Mouse (Mus musculus): ENCODE data around the gene Otud5. TPM values are rescaled to one million over a fixed set of nuclear protein-coding genes. Genes with fewer than 3 reads are reported as not detected.
"Not testable (repeated sequence)": the region's sequence is repeated elsewhere in the genome, so short reads cannot be mapped to it uniquely, and the experiment has no call there.

Otud5 gene
- 31.8 and 36.9 TPM in 2 replicates for polyA plus RNA-seq (2014; fragmentation: Nextera tagmentation; extraction: Ambion mirVana)

DNA sequence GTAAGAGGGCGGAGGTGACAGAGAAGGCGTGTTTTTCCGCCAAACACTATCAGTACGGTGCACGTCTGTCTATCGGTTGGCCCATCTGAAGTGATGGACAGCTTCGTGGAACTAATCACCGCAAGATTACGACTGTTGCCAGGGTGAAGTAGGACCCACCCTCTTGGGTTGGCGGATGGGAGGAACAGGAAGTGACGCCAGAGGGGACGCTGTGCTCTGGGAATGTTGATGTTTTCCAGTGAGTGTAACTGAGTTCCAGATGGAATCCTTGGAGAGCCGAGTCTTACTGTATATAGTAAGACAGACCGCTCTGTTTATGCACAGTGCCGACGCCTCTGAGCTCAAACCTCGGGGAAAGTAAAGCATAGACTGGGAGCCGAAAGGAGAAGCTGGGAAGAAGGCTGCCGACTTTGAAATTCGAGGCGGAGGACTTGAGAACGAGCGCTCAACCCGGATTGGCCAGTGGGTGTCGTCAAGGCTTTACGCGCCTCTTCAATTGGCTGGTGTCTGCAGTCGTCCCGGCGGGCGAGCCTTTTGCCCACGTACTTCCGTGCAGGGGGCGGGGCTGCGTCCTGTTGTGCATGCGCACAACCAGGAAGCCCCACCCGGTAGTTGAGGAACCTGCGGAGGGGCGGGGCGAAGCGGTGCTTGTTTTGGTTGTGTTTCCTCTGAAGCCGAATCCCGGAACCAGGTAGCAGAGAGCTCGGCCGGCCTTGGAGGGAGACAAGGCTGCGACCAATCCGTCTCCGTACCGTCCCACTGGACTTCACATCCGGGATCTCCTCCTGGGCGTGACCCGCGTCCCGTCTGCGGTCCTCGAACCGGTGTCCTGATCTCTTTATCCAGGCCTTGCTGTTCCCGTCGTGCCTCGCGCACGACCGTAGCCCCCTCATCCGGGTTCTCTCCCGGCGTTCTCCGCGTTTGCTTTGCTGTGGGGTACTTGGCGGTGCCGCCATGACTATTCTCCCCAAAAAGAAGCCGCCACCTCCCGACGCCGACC, at the start of gene Otud5:
Gene Otud5 (plus strand): TSS at position 202 of the 1,000 bp plus-strand sequence.
- H3K4me3 ChIP-seq (ENCODE audit: low read depth, low read length) = peak within 1 kb of the TSS; percentile 63
- H3K27me3 ChIP-seq (replicated peaks; ENCODE audit: control insufficient read depth, insufficient read depth, low read length) = no peaks in the 10 kb centered on the region
- WGBS = 29% methylated on average over 74 of the region's 74 CpGs
- peak within 1 kb of the TSS; percentile 89 for H3K27ac ChIP-seq (ENCODE audit: low read depth, low read length)
- DNase-seq (ENCODE audit: low spot score) = peak; percentile 97
- H3K9me3 ChIP-seq (replicated peaks; ENCODE audit: control insufficient read depth, low read length) = no peaks in the 10 kb centered on the region
- H3K4me2 ChIP-seq (ENCODE audit: low read length) = peak within 1 kb of the TSS; percentile 63
- H3K36me3 ChIP-seq (ENCODE audit: control insufficient read depth, insufficient read depth, low read length) = no peaks in the 10 kb centered on the region
- peaks cover 3% of the 10 kb centered on the region; the same call in 1 of the 2 replicates for H3K4me1 ChIP-seq (ENCODE audit: control insufficient read depth, insufficient read depth, low read length)
- peak; percentile 99 for ATAC-seq
- peak within 1 kb of the TSS; percentile 78 for H3K9ac ChIP-seq (ENCODE audit: low read length)

DNA sequence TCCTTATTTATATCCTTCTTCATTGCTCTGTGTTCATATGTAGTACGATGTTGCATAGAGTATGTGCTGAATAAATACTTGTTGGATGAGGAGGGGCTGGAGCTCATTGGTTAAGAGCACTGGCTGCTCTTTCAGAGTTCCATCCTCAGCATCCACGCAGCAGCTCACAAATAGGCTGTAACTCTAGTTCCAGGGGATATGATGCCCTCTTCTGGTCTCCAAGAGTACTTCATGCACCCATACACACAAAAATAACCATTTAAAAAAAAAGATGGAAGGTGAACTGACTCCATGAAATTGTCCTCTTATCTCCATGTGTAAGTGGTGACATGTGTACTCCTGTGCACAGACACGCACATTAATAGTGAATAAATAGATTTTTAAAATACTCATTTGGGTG, 47.8 kb upstream of the Otud5 start:
- Histone ChIP-seq H3K4me2 (ENCODE audit: low read length) (no peak overlapping the region), H3K27me3 (replicated peaks; ENCODE audit: control insufficient read depth, insufficient read depth, low read length) (no peaks in the 10 kb centered on the region), H3K9ac (ENCODE audit: low read length) (no peak overlapping the region), H3K4me1 (ENCODE audit: control insufficient read depth, insufficient read depth, low read length) (no peaks in the 10 kb centered on the region), H3K36me3 (ENCODE audit: control insufficient read depth, insufficient read depth, low read length) (peaks cover 11% of the 10 kb centered on the region; the same call in 1 of the 2 replicates), H3K9me3 (replicated peaks; ENCODE audit: control insufficient read depth, low read length) (no peaks in the 10 kb centered on the region), H3K27ac (ENCODE audit: low read depth, low read length) (no peak overlapping the region), H3K4me3 (ENCODE audit: low read depth, low read length) (no peak overlapping the region)
- WGBS = 45% methylated on average over 3 of the region's 3 CpGs
- ATAC-seq = no peak
- peak; percentile 41 for DNase-seq (ENCODE audit: low spot score)

DNA sequence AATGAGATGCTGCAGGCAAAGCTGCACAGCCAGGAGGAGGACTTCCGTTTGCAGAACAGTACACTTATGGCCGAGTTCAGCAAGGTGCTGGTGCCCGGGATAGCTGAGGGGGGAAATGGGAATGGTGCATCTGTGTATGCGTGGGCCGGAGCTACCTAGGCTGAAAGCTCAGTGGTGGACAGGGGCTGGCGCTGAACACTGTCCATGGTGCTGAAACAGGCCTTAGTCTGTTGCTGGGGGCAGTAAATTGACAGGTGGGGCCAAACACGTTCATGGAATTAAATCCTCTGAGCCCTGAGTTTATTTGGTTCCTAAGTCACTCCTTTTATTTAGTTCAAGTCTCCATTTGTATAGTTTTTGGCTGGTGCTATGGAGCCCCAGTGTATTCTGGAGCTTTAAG, 46.1 kb upstream of the Otud5 start:
- H3K36me3 ChIP-seq (ENCODE audit: control insufficient read depth, insufficient read depth, low read length) = peaks cover 21% of the 10 kb centered on the region; the same call in 1 of the 2 replicates
- H3K4me3 ChIP-seq (ENCODE audit: low read depth, low read length) = no peak overlapping the region
- no peak overlapping the region for H3K27ac ChIP-seq (ENCODE audit: low read depth, low read length)
- no peak overlapping the region for H3K4me2 ChIP-seq (ENCODE audit: low read length)
- WGBS = 41% methylated on average over 7 of the region's 7 CpGs
- H3K9me3 ChIP-seq (replicated peaks; ENCODE audit: control insufficient read depth, low read length) = no peaks in the 10 kb centered on the region
- no peak overlapping the region for H3K9ac ChIP-seq (ENCODE audit: low read length)
- DNase-seq (ENCODE audit: low spot score) = no peak
- H3K4me1 ChIP-seq (ENCODE audit: control insufficient read depth, insufficient read depth, low read length) = no peaks in the 10 kb centered on the region
- ATAC-seq = no peak
- no peaks in the 10 kb centered on the region for H3K27me3 ChIP-seq (replicated peaks; ENCODE audit: control insufficient read depth, insufficient read depth, low read length)

DNA sequence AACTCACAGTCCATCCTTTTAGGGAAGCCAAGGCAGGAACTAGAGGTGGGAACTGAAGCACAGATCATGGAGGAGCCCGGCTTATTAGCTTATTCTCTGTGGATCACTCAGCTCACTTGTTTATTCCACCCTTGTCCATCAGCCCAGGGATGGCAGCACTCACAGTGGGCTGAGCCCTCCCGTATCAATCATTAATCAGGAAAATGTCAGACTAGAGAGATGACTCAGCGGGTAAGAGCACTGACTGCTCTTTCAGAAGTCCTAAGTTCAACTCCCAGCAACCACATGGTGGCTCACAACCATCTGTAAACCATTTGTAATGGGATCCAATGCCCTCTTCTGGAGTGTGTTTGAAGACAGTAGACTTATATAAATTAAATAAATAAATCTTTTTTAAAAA, 43.8 kb upstream of the Otud5 start:
- Histone ChIP-seq H3K4me1 (ENCODE audit: control insufficient read depth, insufficient read depth, low read length) (no peaks in the 10 kb centered on the region), H3K4me3 (ENCODE audit: low read depth, low read length) (no peak overlapping the region), H3K36me3 (ENCODE audit: control insufficient read depth, insufficient read depth, low read length) (peaks cover 38% of the 10 kb centered on the region), H3K27me3 (replicated peaks; ENCODE audit: control insufficient read depth, insufficient read depth, low read length) (no peaks in the 10 kb centered on the region), H3K27ac (ENCODE audit: low read depth, low read length) (no peak overlapping the region), H3K9me3 (replicated peaks; ENCODE audit: control insufficient read depth, low read length) (no peaks in the 10 kb centered on the region), H3K9ac (ENCODE audit: low read length) (no peak overlapping the region), H3K4me2 (ENCODE audit: low read length) (no peak overlapping the region)
- DNase-seq (ENCODE audit: low spot score) (no peak), ATAC-seq (no peak)
- 88% methylated on average over 3 of the region's 3 CpGs for WGBS

DNA sequence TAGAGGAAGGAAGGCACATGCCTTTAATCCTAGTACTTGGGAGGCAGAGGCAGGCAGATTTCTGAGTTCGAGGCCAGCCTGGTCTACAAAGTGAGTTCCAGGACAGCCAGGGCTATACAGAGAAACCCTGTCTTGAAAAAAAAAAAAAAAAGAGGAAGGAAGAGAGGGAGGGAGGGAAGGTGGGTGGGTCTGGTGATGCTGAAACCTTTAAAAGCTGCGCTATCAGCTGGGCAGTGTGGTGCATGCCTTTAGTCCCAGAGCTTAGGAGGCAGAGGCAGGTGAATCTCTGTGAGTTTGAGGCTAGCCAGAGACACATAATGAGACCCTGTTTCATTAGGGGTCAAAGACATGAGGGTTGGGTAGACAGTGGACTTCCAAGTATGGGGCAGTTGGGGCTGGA, 39.0 kb upstream of the Otud5 start:
- not testable (repeated sequence) for H3K4me3 ChIP-seq (ENCODE audit: low read depth, low read length); H3K4me2 ChIP-seq (ENCODE audit: low read length); ATAC-seq; H3K9ac ChIP-seq (ENCODE audit: low read length); H3K9me3 ChIP-seq (replicated peaks; ENCODE audit: control insufficient read depth, low read length); H3K27ac ChIP-seq (ENCODE audit: low read depth, low read length); H3K4me1 ChIP-seq (ENCODE audit: control insufficient read depth, insufficient read depth, low read length); H3K27me3 ChIP-seq (replicated peaks; ENCODE audit: control insufficient read depth, insufficient read depth, low read length); DNase-seq (ENCODE audit: low spot score)
- WGBS = 91% methylated on average over 2 of the region's 2 CpGs
- peaks cover 49% of the 10 kb centered on the region for H3K36me3 ChIP-seq (ENCODE audit: control insufficient read depth, insufficient read depth, low read length)

DNA sequence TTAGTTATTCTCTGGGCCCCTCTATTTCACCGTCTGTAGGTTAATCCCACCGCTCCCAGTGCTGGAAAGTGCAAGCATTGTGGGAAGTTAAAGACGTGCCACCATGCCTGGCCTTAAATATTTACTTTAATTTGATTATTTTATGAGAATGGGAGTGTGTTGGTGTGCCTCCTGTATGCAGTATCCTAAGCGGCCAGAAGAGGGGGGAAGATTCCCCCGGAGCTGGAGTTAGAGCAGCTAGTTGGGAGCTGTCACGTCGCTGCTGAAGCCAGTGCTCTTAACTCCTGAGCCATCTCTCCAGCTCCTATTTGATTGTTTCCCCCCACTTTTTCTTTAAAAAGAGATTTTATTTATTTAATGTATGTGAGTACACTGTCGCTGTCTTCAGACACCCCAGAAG, 26.1 kb upstream of the Otud5 start:
- H3K36me3 ChIP-seq (ENCODE audit: control insufficient read depth, insufficient read depth, low read length) = peaks cover 41% of the 10 kb centered on the region
- 61% methylated on average over 8 of the region's 8 CpGs for WGBS
- not testable (repeated sequence) for H3K4me3 ChIP-seq (ENCODE audit: low read depth, low read length); H3K9me3 ChIP-seq (replicated peaks; ENCODE audit: control insufficient read depth, low read length); H3K4me2 ChIP-seq (ENCODE audit: low read length); H3K9ac ChIP-seq (ENCODE audit: low read length); H3K4me1 ChIP-seq (ENCODE audit: control insufficient read depth, insufficient read depth, low read length); H3K27ac ChIP-seq (ENCODE audit: low read depth, low read length); H3K27me3 ChIP-seq (replicated peaks; ENCODE audit: control insufficient read depth, insufficient read depth, low read length); ATAC-seq
- DNase-seq (ENCODE audit: low spot score) = peak; percentile 12

DNA sequence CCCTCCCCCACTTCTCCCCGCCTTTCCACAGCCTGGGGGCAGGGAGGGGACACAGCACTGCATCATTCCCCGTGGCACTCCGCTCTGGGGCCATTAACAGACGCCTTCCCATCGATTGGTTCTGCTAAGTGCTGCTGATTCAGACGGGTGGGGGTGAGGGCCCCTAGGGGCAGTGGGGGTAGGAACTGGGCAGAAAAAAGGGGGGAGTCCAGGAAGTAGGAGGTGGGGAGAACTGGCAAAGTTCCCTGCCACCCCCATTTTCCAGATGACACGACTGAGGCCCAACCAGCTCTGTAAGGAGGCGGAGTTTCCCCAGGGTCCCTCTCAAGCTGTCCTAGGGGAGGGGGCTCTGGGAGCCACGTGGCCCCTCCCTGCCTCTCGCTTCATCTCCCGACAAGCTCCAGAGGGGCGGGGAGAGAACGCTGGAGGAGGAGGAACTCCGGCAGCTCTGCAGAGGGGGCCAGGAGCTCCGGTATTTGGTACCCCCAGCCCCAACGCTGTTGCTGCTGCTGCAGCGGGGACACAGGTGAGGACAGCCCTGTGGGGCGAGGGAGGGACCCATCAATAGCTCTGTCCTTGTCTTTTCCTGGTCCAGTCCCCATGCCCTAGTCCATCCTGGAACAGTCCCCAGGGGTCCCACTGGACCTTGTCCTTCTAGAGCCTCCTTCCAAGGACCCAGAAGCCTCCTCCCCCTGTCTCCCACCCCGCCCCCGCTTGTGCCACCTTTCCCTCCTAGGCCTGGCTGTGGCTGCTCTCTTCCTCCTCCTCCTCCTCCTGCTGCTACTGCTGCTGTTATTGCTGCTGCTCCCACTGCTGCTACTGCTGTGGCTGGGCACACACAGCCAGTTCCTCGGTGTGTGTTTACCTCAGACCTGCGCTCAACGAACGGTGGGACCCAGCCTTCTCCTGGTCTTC, 19.0 kb upstream of the Otud5 start, which contains the start of gene Kcnd1:
Gene Kcnd1 (plus strand): TSS at position 425 of the 915 bp plus-strand sequence.
- Histone ChIP-seq H3K27ac (ENCODE audit: low read depth, low read length) (no peak within 1 kb of the TSS), H3K9ac (ENCODE audit: low read length) (peak within 1 kb of the TSS; percentile 54), H3K4me3 (ENCODE audit: low read depth, low read length) (peak within 1 kb of the TSS; percentile 23), H3K4me1 (ENCODE audit: control insufficient read depth, insufficient read depth, low read length) (no peaks in the 10 kb centered on the region), H3K9me3 (replicated peaks; ENCODE audit: control insufficient read depth, low read length) (no peaks in the 10 kb centered on the region), H3K36me3 (ENCODE audit: control insufficient read depth, insufficient read depth, low read length) (peaks cover 17% of the 10 kb centered on the region), H3K27me3 (replicated peaks; ENCODE audit: control insufficient read depth, insufficient read depth, low read length) (no peaks in the 10 kb centered on the region), H3K4me2 (ENCODE audit: low read length) (peak within 1 kb of the TSS; percentile 44)
- ATAC-seq = peak; percentile 50; the same call in 1 of the 2 replicates
- DNase-seq (ENCODE audit: low spot score) = peak; percentile 42
- 29% methylated on average over 22 of the region's 24 CpGs for WGBS

DNA sequence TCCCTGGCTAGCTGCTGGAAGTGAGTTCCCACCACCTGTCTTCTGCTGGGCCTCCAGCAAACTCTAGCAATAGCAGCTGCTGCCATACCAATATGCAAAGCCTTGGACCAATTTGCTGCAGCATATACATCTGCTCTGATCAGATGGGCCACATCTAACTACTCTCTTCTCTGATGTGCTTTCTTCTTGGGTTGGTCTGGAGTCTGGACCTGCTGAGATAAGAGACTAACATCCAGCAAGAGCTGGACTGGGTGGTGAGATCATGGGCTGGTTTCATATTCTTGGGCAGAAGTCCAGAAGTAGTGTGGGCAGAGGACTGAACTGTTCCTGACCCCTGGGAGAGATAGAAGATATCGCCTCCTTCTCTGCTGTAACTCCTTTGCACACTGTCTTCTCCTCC, 4.0 kb upstream of the Otud5 start:
- Histone ChIP-seq H3K4me3 (ENCODE audit: low read depth, low read length) (no peak overlapping the region), H3K27ac (ENCODE audit: low read depth, low read length) (no peak overlapping the region), H3K4me2 (ENCODE audit: low read length) (no peak overlapping the region), H3K9me3 (replicated peaks; ENCODE audit: control insufficient read depth, low read length) (no peaks in the 10 kb centered on the region), H3K9ac (ENCODE audit: low read length) (no peak overlapping the region), H3K27me3 (replicated peaks; ENCODE audit: control insufficient read depth, insufficient read depth, low read length) (no peaks in the 10 kb centered on the region), H3K4me1 (ENCODE audit: control insufficient read depth, insufficient read depth, low read length) (no peaks in the 10 kb centered on the region), H3K36me3 (ENCODE audit: control insufficient read depth, insufficient read depth, low read length) (no peaks in the 10 kb centered on the region)
- 94% methylated on average over 1 of the region's 1 CpGs for WGBS
- no peak for ATAC-seq
- no peak for DNase-seq (ENCODE audit: low spot score)

Data from forebrain, embryonic 14.5 days (tissue).